Mouse (Mus musculus) hindbrain, embryonic 11.5 days (tissue): ENCODE data around the gene Pla2g4e. TPM values are rescaled to one million over a fixed set of nuclear protein-coding genes. Genes with fewer than 3 reads are reported as not detected.

Source experiments
- ATAC-seq: fragments of 200-750 bp; cut with Nextera tagmentation; 2 replicates; pipeline ENCODE4 v1.8.0; 2017; ENCODE audit warnings: mild to moderate bottlenecking, moderate TSS enrichment, moderate library complexity; ENCODE audit not compliant: low FRiP score
- DNase-seq: peaks from one replicate; pipeline ENCODE4 v3.0.0-alpha.2; 2015; ENCODE audit warnings: low spot score
- H3K27ac ChIP-seq: fragments of 300-500 bp; sonication (generic); 2 replicates; pipeline ENCODE4 v1.5.1; 2014; ENCODE audit warnings: mild to moderate bottlenecking, low read depth, low read length
- H3K27me3 ChIP-seq: fragments of 300-500 bp; sonication (generic); 2 replicates; pipeline ENCODE4 v1.6.1; 2014; ENCODE audit warnings: mild to moderate bottlenecking, low read length, moderate library complexity, mixed read lengths; ENCODE audit not compliant: control insufficient read depth, insufficient read depth
- H3K36me3 ChIP-seq: fragments of 300-500 bp; sonication (generic); 2 replicates; pipeline ENCODE4 v1.6.1; 2014; ENCODE audit warnings: mild to moderate bottlenecking, low read length, moderate library complexity, mixed read lengths; ENCODE audit not compliant: control insufficient read depth, insufficient read depth
- H3K4me1 ChIP-seq: fragments of 300-500 bp; sonication (generic); replicated peaks from 2 replicates; pipeline ENCODE4 v1.6.1; 2014; ENCODE audit warnings: low read length, mixed read lengths; ENCODE audit not compliant: control insufficient read depth, insufficient read depth
- H3K4me2 ChIP-seq: fragments of 300-500 bp; sonication (generic); replicated peaks from 2 replicates; pipeline ENCODE4 v1.6.1; 2014; ENCODE audit warnings: mild to moderate bottlenecking, low read depth, low read length
- H3K4me3 ChIP-seq: fragments of 300-500 bp; sonication (generic); 2 replicates; pipeline ENCODE4 v1.5.1; 2014; ENCODE audit warnings: low read depth, low read length
- H3K9ac ChIP-seq: fragments of 300-500 bp; sonication (generic); 2 replicates; pipeline ENCODE4 v1.6.1; 2014; ENCODE audit warnings: low read depth, low read length
- H3K9me3 ChIP-seq: fragments of 300-500 bp; sonication (generic); 2 replicates; pipeline ENCODE4 v1.6.1; 2016; ENCODE audit warnings: low read length; ENCODE audit not compliant: control insufficient read depth
- WGBS: fragments of 180-500 bp; shearing (Covaris S2); extraction: QIAGEN DNeasy Blood & Tissue Kit; methylation state at CpG from one replicate; pipeline ENCODE4 v1.1.7; 2014; 5-methylcytosine and 5-hydroxymethylcytosine counted together
- polyA plus RNA-seq: library from polyadenylated mRNA; unstranded; fragments of >200 nt; fragmentation: Nextera tagmentation; extraction: Ambion mirVana; gene quantifications from 2 replicates; pipeline ENCODE4 v1.2.1, GENCODE M21; 2014

The Pla2g4e gene
- polyA plus RNA-seq, 1 experiment from 2014 or later: 0.31 TPM

DNA sequence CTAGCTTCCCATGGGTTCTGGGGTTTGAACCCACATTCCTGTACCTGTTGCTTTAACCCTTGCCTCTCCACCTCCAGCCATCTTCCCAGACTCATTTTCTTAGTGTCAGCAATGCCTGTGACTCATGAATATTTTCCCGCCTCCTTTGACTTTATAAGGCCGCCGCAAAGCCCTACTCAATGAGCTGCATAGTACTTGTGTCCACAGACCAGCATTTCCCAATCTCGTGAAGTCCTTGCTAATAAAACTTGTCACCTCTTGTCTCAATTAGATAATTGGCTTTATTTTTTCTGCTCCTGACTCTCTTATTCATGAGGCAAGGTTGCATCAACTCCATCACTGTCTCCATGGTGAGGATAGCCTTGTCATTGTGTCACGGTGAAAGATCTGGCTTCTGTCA is 30.5 kb downstream of the Pla2g4e start:
- Histone ChIP-seq H3K36me3 (no peaks in the 10 kb centered on the region), H3K4me1 (no peaks in the 10 kb centered on the region), H3K9me3 (no peaks in the 10 kb centered on the region), H3K27ac (no peak overlapping the region), H3K27me3 (no peaks in the 10 kb centered on the region), H3K4me3 (no peak overlapping the region), H3K9ac (no peak overlapping the region), H3K4me2 (no peak overlapping the region)
- WGBS: 92% methylated on average over 5 of the region's 5 CpGs
- ATAC-seq (no peak), DNase-seq (no peak)

- no peaks in the 10 kb centered on the region for H3K9me3 ChIP-seq
- no peak overlapping the region for H3K4me2 ChIP-seq
- DNase-seq (no peak), ATAC-seq (no peak)
- H3K4me1 ChIP-seq: no peaks in the 10 kb centered on the region
- no peaks in the 10 kb centered on the region for H3K36me3 ChIP-seq
- H3K9ac ChIP-seq: no peak overlapping the region
- WGBS: 71% methylated on average over 2 of the region's 2 CpGs
- no peak overlapping the region for H3K27ac ChIP-seq
- no peak overlapping the region for H3K4me3 ChIP-seq
- no peaks in the 10 kb centered on the region for H3K27me3 ChIP-seq
Observed at GRCm38 (mm10) chr2:120211448-120211847, 33.7 kb downstream of the Pla2g4e start.

- H3K36me3 ChIP-seq: no peaks in the 10 kb centered on the region
- H3K9me3 ChIP-seq: no peaks in the 10 kb centered on the region
- WGBS: 64% methylated on average over 7 of the region's 7 CpGs
- ATAC-seq: no peak
- DNase-seq: no peak
- H3K9ac ChIP-seq: no peak overlapping the region
- H3K4me2 ChIP-seq: no peak overlapping the region
- H3K27me3 ChIP-seq: no peaks in the 10 kb centered on the region
- H3K4me1 ChIP-seq: no peaks in the 10 kb centered on the region
- no peak overlapping the region for H3K4me3 ChIP-seq
- no peak overlapping the region for H3K27ac ChIP-seq
Observed at GRCm38 (mm10) chr2:120207926-120208325, 37.2 kb downstream of the Pla2g4e start.

- Histone ChIP-seq H3K4me2 (no peak overlapping the region), H3K9me3 (no peaks in the 10 kb centered on the region), H3K4me3 (no peak overlapping the region), H3K27me3 (no peaks in the 10 kb centered on the region), H3K4me1 (no peaks in the 10 kb centered on the region), H3K36me3 (no peaks in the 10 kb centered on the region), H3K27ac (no peak overlapping the region), H3K9ac (no peak overlapping the region)
- DNase-seq (no peak), ATAC-seq (no peak)
- WGBS: 80% methylated on average over 6 of the region's 6 CpGs
Observed at GRCm38 (mm10) chr2:120207028-120207427, 38.1 kb downstream of the Pla2g4e start.

- H3K36me3 ChIP-seq: no peaks in the 10 kb centered on the region
- H3K9ac ChIP-seq: no peak overlapping the region
- H3K27me3 ChIP-seq: no peaks in the 10 kb centered on the region
- no peak overlapping the region for H3K4me2 ChIP-seq
- no peaks in the 10 kb centered on the region for H3K9me3 ChIP-seq
- 69% methylated on average over 3 of the region's 3 CpGs for WGBS
- H3K4me3 ChIP-seq: no peak overlapping the region
- DNase-seq (no peak), ATAC-seq (no peak)
- H3K27ac ChIP-seq: no peak overlapping the region
- H3K4me1 ChIP-seq: no peaks in the 10 kb centered on the region
Observed at GRCm38 (mm10) chr2:120203742-120204141, 41.4 kb downstream of the Pla2g4e start.

DNA sequence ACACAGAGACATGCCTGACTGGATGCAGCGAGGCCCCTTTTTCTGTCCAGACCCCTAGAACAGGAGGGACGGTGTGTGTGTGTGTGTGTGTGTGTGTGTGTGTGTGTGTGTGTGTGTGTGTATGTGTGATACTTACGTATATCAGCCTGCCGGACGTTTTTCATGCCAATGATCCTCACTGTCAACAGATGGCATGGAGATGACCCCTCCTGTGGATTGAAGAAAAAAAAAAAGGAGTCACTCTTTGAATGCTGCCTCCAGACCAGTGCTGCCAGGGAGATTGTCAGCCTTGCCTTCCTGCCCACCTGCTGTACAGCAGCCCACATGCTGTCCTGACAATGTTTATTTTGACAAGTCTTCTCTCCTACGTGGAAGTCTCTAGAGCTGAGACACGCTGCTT is 45.1 kb downstream of the Pla2g4e start:
- ATAC-seq (no peak), DNase-seq (no peak)
- Histone ChIP-seq H3K36me3 (no peaks in the 10 kb centered on the region), H3K27ac (no peak overlapping the region), H3K9ac (no peak overlapping the region), H3K4me2 (no peak overlapping the region), H3K4me1 (no peaks in the 10 kb centered on the region), H3K9me3 (no peaks in the 10 kb centered on the region), H3K27me3 (no peaks in the 10 kb centered on the region), H3K4me3 (no peak overlapping the region)
- 57% methylated on average over 7 of the region's 7 CpGs for WGBS

- ATAC-seq: no peak
- Histone ChIP-seq H3K36me3 (no peaks in the 10 kb centered on the region), H3K4me1 (no peaks in the 10 kb centered on the region), H3K9me3 (no peaks in the 10 kb centered on the region), H3K4me3 (no peak overlapping the region), H3K27me3 (no peaks in the 10 kb centered on the region), H3K9ac (no peak overlapping the region), H3K4me2 (no peak overlapping the region), H3K27ac (no peak overlapping the region)
- 91% methylated on average over 4 of the region's 4 CpGs for WGBS
- DNase-seq: no peak
Observed at GRCm38 (mm10) chr2:120188174-120188573, 57.0 kb downstream of the Pla2g4e start.

DNA sequence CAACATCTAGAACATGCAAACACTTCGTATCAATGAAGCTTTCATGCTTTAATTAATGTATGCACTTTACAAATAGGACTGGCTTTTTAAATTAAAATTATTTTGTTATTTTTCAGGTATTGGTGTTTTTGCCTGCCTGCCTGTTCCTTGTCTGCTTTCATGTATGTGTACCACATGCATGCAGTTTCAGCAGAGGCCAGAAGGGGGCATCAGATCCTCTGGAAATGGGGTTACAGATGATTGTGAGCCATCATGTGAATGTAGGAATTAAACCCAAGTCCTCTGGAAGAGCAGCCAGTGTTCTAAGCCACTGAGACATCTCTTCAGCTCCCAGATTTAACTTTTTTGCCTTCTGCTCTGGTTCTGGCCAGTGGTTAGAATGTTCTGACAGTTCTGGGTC is 57.6 kb downstream of the Pla2g4e start:
- Histone ChIP-seq H3K27ac (no peak overlapping the region), H3K4me3 (no peak overlapping the region), H3K27me3 (no peaks in the 10 kb centered on the region), H3K4me2 (no peak overlapping the region), H3K36me3 (no peaks in the 10 kb centered on the region), H3K9me3 (no peaks in the 10 kb centered on the region), H3K9ac (no peak overlapping the region), H3K4me1 (no peaks in the 10 kb centered on the region)
- WGBS: 84% methylated on average over 1 of the region's 1 CpGs
- DNase-seq (peak; percentile 15), ATAC-seq (no peak)

GRCm38 (mm10) chr2:120185527-120186276 is 59.4 kb downstream of the Pla2g4e start:
- Histone ChIP-seq H3K4me1 (no peaks in the 10 kb centered on the region), H3K4me3 (no peak overlapping the region), H3K4me2 (no peak overlapping the region), H3K9me3 (no peaks in the 10 kb centered on the region), H3K27me3 (no peaks in the 10 kb centered on the region), H3K27ac (no peak overlapping the region), H3K36me3 (no peaks in the 10 kb centered on the region), H3K9ac (no peak overlapping the region)
- 86% methylated on average over 6 of the region's 6 CpGs for WGBS
- DNase-seq (peak; percentile 1), ATAC-seq (no peak)
